Mouse (Mus musculus) hindbrain, embryonic 11.5 days (tissue): ENCODE measurements around the gene Tlr6. TPM values are rescaled to one million over a fixed set of nuclear protein-coding genes. Genes with fewer than 3 reads are reported as not detected.

ENCODE experiments used
- ATAC-seq: fragments of 200-750 bp; cut with Nextera tagmentation; 2 replicates; pipeline ENCODE4 v1.8.0; 2017; ENCODE audit warnings: mild to moderate bottlenecking, moderate TSS enrichment, moderate library complexity; ENCODE audit not compliant: low FRiP score
- DNase-seq: peaks from one replicate; pipeline ENCODE4 v3.0.0-alpha.2; 2015; ENCODE audit warnings: low spot score
- H3K27ac ChIP-seq: fragments of 300-500 bp; sonication (generic); 2 replicates; pipeline ENCODE4 v1.5.1; 2014; ENCODE audit warnings: mild to moderate bottlenecking, low read depth, low read length
- H3K27me3 ChIP-seq: fragments of 300-500 bp; sonication (generic); 2 replicates; pipeline ENCODE4 v1.6.1; 2014; ENCODE audit warnings: mild to moderate bottlenecking, low read length, moderate library complexity, mixed read lengths; ENCODE audit not compliant: control insufficient read depth, insufficient read depth
- H3K36me3 ChIP-seq: fragments of 300-500 bp; sonication (generic); 2 replicates; pipeline ENCODE4 v1.6.1; 2014; ENCODE audit warnings: mild to moderate bottlenecking, low read length, moderate library complexity, mixed read lengths; ENCODE audit not compliant: control insufficient read depth, insufficient read depth
- H3K4me1 ChIP-seq: fragments of 300-500 bp; sonication (generic); replicated peaks from 2 replicates; pipeline ENCODE4 v1.6.1; 2014; ENCODE audit warnings: low read length, mixed read lengths; ENCODE audit not compliant: control insufficient read depth, insufficient read depth
- H3K4me2 ChIP-seq: fragments of 300-500 bp; sonication (generic); replicated peaks from 2 replicates; pipeline ENCODE4 v1.6.1; 2014; ENCODE audit warnings: mild to moderate bottlenecking, low read depth, low read length
- H3K4me3 ChIP-seq: fragments of 300-500 bp; sonication (generic); 2 replicates; pipeline ENCODE4 v1.5.1; 2014; ENCODE audit warnings: low read depth, low read length
- H3K9ac ChIP-seq: fragments of 300-500 bp; sonication (generic); 2 replicates; pipeline ENCODE4 v1.6.1; 2014; ENCODE audit warnings: low read depth, low read length
- H3K9me3 ChIP-seq: fragments of 300-500 bp; sonication (generic); 2 replicates; pipeline ENCODE4 v1.6.1; 2016; ENCODE audit warnings: low read length; ENCODE audit not compliant: control insufficient read depth
- WGBS: fragments of 180-500 bp; shearing (Covaris S2); extraction: QIAGEN DNeasy Blood & Tissue Kit; methylation state at CpG from one replicate; pipeline ENCODE4 v1.1.7; 2014; 5-methylcytosine and 5-hydroxymethylcytosine counted together
- polyA plus RNA-seq: library from polyadenylated mRNA; unstranded; fragments of >200 nt; fragmentation: Nextera tagmentation; extraction: Ambion mirVana; gene quantifications from 2 replicates; pipeline ENCODE4 v1.2.1, GENCODE M21; 2014

Gene Tlr6
- polyA plus RNA-seq, 1 experiment from 2014 or later: 1.1 TPM

DNA sequence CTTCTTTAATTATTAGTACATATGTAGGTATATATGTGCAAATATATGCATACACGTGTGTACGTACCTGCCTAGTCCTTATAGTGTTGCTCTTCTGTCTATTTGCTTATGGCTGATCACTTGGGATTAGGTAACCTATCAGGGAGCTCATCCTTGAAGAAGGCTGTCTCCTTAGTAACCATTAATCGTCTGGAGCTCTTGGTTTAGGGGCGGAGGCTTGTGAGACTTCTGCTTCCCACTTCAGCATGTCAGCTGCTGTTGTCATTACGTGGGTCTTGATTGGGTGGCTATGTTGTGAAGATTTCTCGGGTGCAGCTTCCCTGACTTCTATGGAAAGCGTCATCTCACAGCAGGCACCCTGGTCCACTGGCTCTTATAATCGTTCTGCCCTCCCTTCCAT, 17.2 kb upstream of the Tlr6 start:
- H3K36me3 ChIP-seq: no peaks in the 10 kb centered on the region
- H3K9me3 ChIP-seq: no peaks in the 10 kb centered on the region
- no peak for ATAC-seq
- no peak overlapping the region for H3K4me3 ChIP-seq
- no peak overlapping the region for H3K27ac ChIP-seq
- H3K27me3 ChIP-seq: no peaks in the 10 kb centered on the region
- no peaks in the 10 kb centered on the region for H3K4me1 ChIP-seq
- 76% methylated on average over 8 of the region's 8 CpGs for WGBS
- no peak overlapping the region for H3K9ac ChIP-seq
- no peak overlapping the region for H3K4me2 ChIP-seq
- DNase-seq: no peak

DNA sequence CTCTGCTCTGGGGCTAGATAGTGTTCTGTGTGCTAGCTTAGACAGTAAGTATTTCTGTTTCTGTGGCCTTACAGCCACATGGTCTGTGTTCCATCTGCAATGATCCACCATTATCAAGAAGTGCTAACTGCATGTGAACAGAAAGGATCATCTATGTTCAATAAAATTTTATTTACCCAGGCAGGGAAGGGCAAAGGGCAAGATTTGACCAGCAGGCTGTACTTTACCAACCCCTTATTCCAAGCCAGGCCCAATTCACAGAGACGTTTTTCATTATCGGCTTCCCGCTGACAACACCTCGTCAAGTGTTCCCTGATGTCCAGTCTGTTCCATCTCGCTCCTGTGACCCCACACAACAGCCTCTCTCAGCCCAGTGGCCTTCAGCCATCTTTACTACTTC, 15.2 kb upstream of the Tlr6 start:
- DNase-seq (no peak), ATAC-seq (no peak)
- Histone ChIP-seq H3K27ac (no peak overlapping the region), H3K4me2 (no peak overlapping the region), H3K9me3 (no peaks in the 10 kb centered on the region), H3K4me1 (0 out of 2 replicates have a peak, but pooled peaks cover 2% of the 10 kb centered on the region), H3K27me3 (no peaks in the 10 kb centered on the region), H3K36me3 (no peaks in the 10 kb centered on the region), H3K4me3 (no peak overlapping the region), H3K9ac (no peak overlapping the region)
- 79% methylated on average over 5 of the region's 5 CpGs for WGBS

GRCm38 (mm10) chr5:64969861-64970771, 10.2 kb upstream of the Tlr6 start, which contains the start of gene Fam114a1:
Gene Fam114a1 (plus strand): TSS chr5:64970071.
- no peak within 1 kb of the TSS for H3K27ac ChIP-seq
- peak; percentile 75 for ATAC-seq

GRCm38 (mm10) chr5:64968961-64969860, 9.3 kb upstream of the Tlr6 start:
- DNase-seq: no peak
- H3K4me2 ChIP-seq: peak overlapping the region; percentile 94
- WGBS: 5% methylated on average over 14 of the region's 14 CpGs
- peak overlapping the region; percentile 60 for H3K4me3 ChIP-seq
- no peak overlapping the region for H3K27ac ChIP-seq
- peak overlapping the region; percentile 70 for H3K9ac ChIP-seq
- no peaks in the 10 kb centered on the region for H3K9me3 ChIP-seq
- H3K27me3 ChIP-seq: no peaks in the 10 kb centered on the region
- H3K4me1 ChIP-seq: 0 out of 2 replicates have a peak, but pooled peaks cover 2% of the 10 kb centered on the region
- ATAC-seq: peak; percentile 66
- no peaks in the 10 kb centered on the region for H3K36me3 ChIP-seq

More at GRCm38 (mm10) chr5:64969861-64970771, 10.2 kb upstream of the Tlr6 start, which contains the start of gene Fam114a1:
- peak within 1 kb of the TSS; percentile 94 for H3K4me2 ChIP-seq
- peak; percentile 70 for DNase-seq
- no peaks in the 10 kb centered on the region for H3K9me3 ChIP-seq
- H3K9ac ChIP-seq: peak within 1 kb of the TSS; percentile 70
- H3K4me1 ChIP-seq: 0 out of 2 replicates have a peak, but pooled peaks cover 2% of the 10 kb centered on the region
- 1% methylated on average over 58 of the region's 68 CpGs for WGBS
- H3K36me3 ChIP-seq: no peaks in the 10 kb centered on the region
- H3K4me3 ChIP-seq: peak within 1 kb of the TSS; percentile 60
- no peaks in the 10 kb centered on the region for H3K27me3 ChIP-seq

GRCm38 (mm10) chr5:64963735-64964134, 3.8 kb upstream of the Tlr6 start:
- Histone ChIP-seq H3K4me1 (no peaks in the 10 kb centered on the region), H3K9me3 (no peaks in the 10 kb centered on the region), H3K27ac (no peak overlapping the region), H3K27me3 (no peaks in the 10 kb centered on the region), H3K36me3 (no peaks in the 10 kb centered on the region), H3K4me2 (no peak overlapping the region), H3K4me3 (no peak overlapping the region), H3K9ac (no peak overlapping the region)
- ATAC-seq (no peak), DNase-seq (no peak)
- whole genome bisulfite sequencing: 87% methylated on average over 3 of the region's 3 CpGs

- Histone ChIP-seq H3K36me3 (no peaks in the 10 kb centered on the region), H3K4me1 (no peaks in the 10 kb centered on the region), H3K4me2 (no peak overlapping the region), H3K27me3 (no peaks in the 10 kb centered on the region), H3K4me3 (no peak overlapping the region), H3K27ac (no peak overlapping the region), H3K9ac (no peak overlapping the region), H3K9me3 (no peaks in the 10 kb centered on the region)
- DNase-seq (no peak), ATAC-seq (no peak)
- 90% methylated on average over 5 of the region's 5 CpGs for WGBS
These were observed 3.4 kb upstream of the Tlr6 start for GRCm38 (mm10) chr5:64963271-64963670.

DNA sequence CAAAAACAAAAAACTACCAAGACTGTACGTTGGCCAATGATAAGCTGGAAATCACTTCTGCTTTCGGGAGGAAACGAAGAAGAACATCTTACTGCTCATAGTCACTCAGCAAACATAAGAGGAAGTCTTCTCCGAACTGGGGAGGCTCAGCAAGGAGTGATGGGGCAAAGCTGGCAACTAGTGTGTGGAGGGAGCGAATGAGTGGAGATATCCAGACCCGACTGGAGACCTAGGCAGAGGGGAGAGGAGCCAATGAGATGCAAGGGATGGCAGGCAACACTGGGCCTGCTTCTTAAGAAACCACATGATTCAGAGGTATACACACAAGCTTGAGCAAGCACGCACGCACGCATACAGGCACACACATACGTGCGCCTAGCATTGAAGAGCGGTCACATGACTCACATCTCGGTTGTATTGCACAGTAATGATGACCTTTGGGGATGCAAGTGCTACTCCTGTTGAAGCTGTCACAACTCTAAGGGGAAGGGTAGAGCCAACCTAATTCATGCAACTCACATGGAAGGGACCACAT, 1.0 kb upstream of the Tlr6 start:
- Histone ChIP-seq H3K27me3 (no peaks in the 10 kb centered on the region), H3K9ac (no peak overlapping the region), H3K9me3 (no peaks in the 10 kb centered on the region), H3K4me1 (no peaks in the 10 kb centered on the region), H3K27ac (no peak overlapping the region), H3K4me3 (no peak overlapping the region), H3K36me3 (no peaks in the 10 kb centered on the region), H3K4me2 (no peak overlapping the region)
- ATAC-seq: no peak
- WGBS: 93% methylated on average over 13 of the region's 13 CpGs
- no peak for DNase-seq

DNA sequence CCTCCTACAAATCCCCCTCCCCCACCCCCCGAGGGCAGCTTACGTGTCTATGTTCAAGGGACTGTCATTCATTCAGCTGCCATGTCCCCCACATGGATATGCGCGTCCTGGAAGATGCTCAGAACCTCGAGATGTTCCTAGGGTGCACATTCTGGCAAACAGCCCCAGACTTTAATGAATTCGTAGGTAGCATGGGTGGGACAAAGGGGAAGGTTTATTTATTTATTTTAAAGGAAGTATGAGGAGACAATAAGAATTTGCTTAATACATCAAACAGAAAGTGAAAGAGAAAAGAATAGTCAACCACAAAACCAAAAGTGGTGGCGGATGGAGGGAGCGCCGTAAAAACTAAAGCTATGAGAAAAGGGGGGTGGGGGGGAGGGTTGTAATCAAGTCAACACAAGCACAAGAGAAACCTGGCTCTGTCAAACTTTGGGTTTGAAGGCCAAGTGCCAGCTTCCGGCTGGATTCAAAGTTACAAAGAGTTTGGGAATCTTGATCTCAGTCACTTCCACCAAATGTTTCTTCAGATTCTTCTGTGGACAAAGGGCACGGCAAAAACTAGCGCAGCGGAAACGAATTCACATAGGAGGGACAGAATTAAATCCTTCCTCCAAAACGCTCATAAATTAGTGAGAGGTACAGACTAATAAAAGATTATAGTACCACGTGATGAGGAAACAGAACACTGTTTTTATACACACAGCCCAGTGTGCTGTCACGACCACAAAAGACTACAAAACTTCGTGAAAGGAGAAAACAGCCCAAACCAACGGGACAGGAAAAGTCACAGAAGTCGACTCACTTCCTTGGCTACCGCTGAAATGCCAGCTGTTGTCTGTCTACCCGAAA, 680 bp downstream of the Tlr6 start:
- no peak overlapping the region for H3K4me2 ChIP-seq
- H3K9ac ChIP-seq: no peak overlapping the region
- H3K4me3 ChIP-seq: no peak overlapping the region
- no peaks in the 10 kb centered on the region for H3K27me3 ChIP-seq
- ATAC-seq (no peak), DNase-seq (no peak)
- H3K4me1 ChIP-seq: no peaks in the 10 kb centered on the region
- H3K36me3 ChIP-seq: no peaks in the 10 kb centered on the region
- no peaks in the 10 kb centered on the region for H3K9me3 ChIP-seq
- WGBS: 86% methylated on average over 22 of the region's 22 CpGs
- no peak overlapping the region for H3K27ac ChIP-seq
